Mouse (Mus musculus) heart, embryonic 16.5 days (tissue): ENCODE data around the gene Itsn2. TPM values are rescaled to one million over a fixed set of nuclear protein-coding genes. Genes with fewer than 3 reads are reported as not detected.

ENCODE experiments used
- ATAC-seq: fragments of 200-750 bp; cut with Nextera tagmentation; replicated peaks from 2 replicates; pipeline ENCODE4 v1.8.0; 2017; ENCODE audit warnings: moderate number of reproducible peaks; ENCODE audit not compliant: insufficient read depth, low FRiP score; ENCODE audit errors: extremely low read depth
- H3K27ac ChIP-seq: fragments of 300-500 bp; sonication (generic); 2 replicates; pipeline ENCODE4 v1.5.1; 2014; ENCODE audit warnings: mild to moderate bottlenecking, low read length, control low read depth, moderate library complexity
- H3K27me3 ChIP-seq: fragments of 300-500 bp; sonication (generic); 2 replicates; pipeline ENCODE4 v1.6.1; 2014; ENCODE audit warnings: low read length, mixed read lengths; ENCODE audit not compliant: control insufficient read depth, insufficient read depth
- H3K36me3 ChIP-seq: fragments of 300-500 bp; sonication (generic); 2 replicates; pipeline ENCODE4 v1.6.1; 2014; ENCODE audit not compliant: control insufficient read depth, insufficient read depth
- H3K4me1 ChIP-seq: fragments of 300-500 bp; sonication (generic); 2 replicates; pipeline ENCODE4 v1.6.1; 2014; ENCODE audit warnings: low read length, mixed read lengths; ENCODE audit not compliant: control insufficient read depth, insufficient read depth
- H3K4me2 ChIP-seq: fragments of 300-500 bp; sonication (generic); 2 replicates; pipeline ENCODE4 v1.6.1; 2014; ENCODE audit warnings: low read depth, mild to moderate bottlenecking, control low read depth, low read length
- H3K4me3 ChIP-seq: fragments of 300-500 bp; sonication (generic); 2 replicates; pipeline ENCODE4 v1.5.1; 2014; ENCODE audit warnings: mild to moderate bottlenecking, control low read depth, low read length
- H3K9ac ChIP-seq: fragments of 300-500 bp; sonication (generic); 2 replicates; pipeline ENCODE4 v1.6.1; 2014; ENCODE audit warnings: low read length, control low read depth
- H3K9me3 ChIP-seq: fragments of 300-500 bp; sonication (generic); replicated peaks from 2 replicates; pipeline ENCODE4 v1.6.1; 2016; ENCODE audit warnings: low read length; ENCODE audit not compliant: control insufficient read depth
- WGBS: fragments of 180-500 bp; shearing (Covaris S2); extraction: QIAGEN DNeasy Blood & Tissue Kit; methylation state at CpG from one replicate; pipeline ENCODE4 v1.1.7; 2014; 5-methylcytosine and 5-hydroxymethylcytosine counted together
- polyA plus RNA-seq: library from polyadenylated mRNA; unstranded; fragments of >200 nt; fragmentation: Nextera tagmentation; extraction: Ambion mirVana; gene quantifications from 2 replicates; pipeline ENCODE4 v1.2.1, GENCODE M21; 2015

Gene Itsn2
- polyA plus RNA-seq, 1 experiment from 2014 or later = 32.1 TPM

DNA sequence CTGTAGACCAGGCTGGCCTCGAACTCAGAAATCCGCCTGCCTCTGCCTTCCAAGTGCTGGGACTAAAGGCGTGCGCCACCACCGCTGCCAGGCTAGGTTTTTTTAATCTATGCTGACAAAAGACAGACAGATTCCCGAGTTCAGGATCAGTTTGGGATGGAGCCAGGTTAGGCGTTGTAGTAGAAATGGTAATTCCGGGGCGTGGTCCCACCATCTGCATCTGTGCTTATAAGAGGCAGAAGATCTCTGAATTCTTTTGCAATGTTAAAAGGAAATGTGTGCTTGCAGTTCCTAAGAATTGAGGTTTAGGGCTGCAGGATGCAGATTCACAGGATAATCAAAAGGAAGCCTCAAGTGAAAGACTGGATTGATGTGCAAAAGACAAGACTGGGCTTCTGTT is 35.5 kb upstream of the Itsn2 start:
- H3K9me3 ChIP-seq = no peaks in the 10 kb centered on the region; the same call in 1 of the 2 replicates
- no peaks in the 10 kb centered on the region for H3K27me3 ChIP-seq
- H3K36me3 ChIP-seq = no peaks in the 10 kb centered on the region
- H3K9ac ChIP-seq = no peak overlapping the region
- 82% methylated on average over 9 of the region's 9 CpGs for WGBS
- no peak overlapping the region for H3K4me3 ChIP-seq
- H3K4me1 ChIP-seq = peaks cover 25% of the 10 kb centered on the region
- ATAC-seq = no peak
- no peak overlapping the region for H3K4me2 ChIP-seq
- H3K27ac ChIP-seq = no peak overlapping the region

- Histone ChIP-seq H3K27me3 (no peaks in the 10 kb centered on the region), H3K9ac (no peak overlapping the region), H3K27ac (no peak overlapping the region), H3K36me3 (no peaks in the 10 kb centered on the region), H3K4me2 (no peak overlapping the region), H3K4me1 (peaks cover 24% of the 10 kb centered on the region), H3K4me3 (no peak overlapping the region), H3K9me3 (no peaks in the 10 kb centered on the region; the same call in 1 of the 2 replicates)
- 61% methylated on average over 3 of the region's 3 CpGs for WGBS
- ATAC-seq = no peak
Measured at GRCm38 (mm10) chr12:4557436-4557835, 35.0 kb upstream of the Itsn2 start.

GRCm38 (mm10) chr12:4558013-4558412 is 34.4 kb upstream of the Itsn2 start:
- Histone ChIP-seq H3K36me3 (no peaks in the 10 kb centered on the region), H3K4me1 (peaks cover 21% of the 10 kb centered on the region), H3K9ac (no peak overlapping the region), H3K9me3 (no peaks in the 10 kb centered on the region; the same call in 1 of the 2 replicates), H3K4me3 (no peak overlapping the region), H3K27me3 (no peaks in the 10 kb centered on the region), H3K27ac (peak overlapping the region; percentile 85), H3K4me2 (no peak overlapping the region)
- 92% methylated on average over 3 of the region's 3 CpGs for WGBS
- ATAC-seq = no peak

GRCm38 (mm10) chr12:4558475-4559279 is 33.8 kb upstream of the Itsn2 start:
- Histone ChIP-seq H3K4me2 (peak overlapping the region; percentile 14; the same call in 1 of the 2 replicates), H3K9me3 (no peaks in the 10 kb centered on the region; the same call in 1 of the 2 replicates), H3K4me3 (no peak overlapping the region), H3K4me1 (peaks cover 21% of the 10 kb centered on the region), H3K9ac (no peak overlapping the region), H3K27me3 (no peaks in the 10 kb centered on the region), H3K27ac (peak overlapping the region; percentile 85), H3K36me3 (no peaks in the 10 kb centered on the region)
- peak; percentile 91 for ATAC-seq
- WGBS = 27% methylated on average over 9 of the region's 9 CpGs

DNA sequence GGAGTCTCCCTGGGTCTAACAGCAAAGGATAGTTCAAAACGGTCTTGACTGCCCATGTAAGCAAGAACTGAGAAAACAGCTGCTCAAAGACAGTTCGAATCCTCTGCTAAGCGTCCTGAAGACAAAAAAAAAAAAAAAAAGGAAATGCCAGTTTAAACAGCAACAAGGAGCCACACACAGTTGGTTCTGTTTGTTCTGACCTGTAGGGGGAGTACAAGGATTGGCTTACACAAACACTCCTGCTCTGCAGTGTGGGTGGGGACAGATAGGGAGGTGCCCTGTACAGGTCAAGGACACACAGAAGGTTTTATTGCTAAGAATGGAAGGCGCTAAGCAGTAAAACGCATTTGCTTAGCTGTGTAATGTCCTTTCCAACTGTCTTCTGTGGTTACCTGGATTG is 20.6 kb upstream of the Itsn2 start:
- no peak overlapping the region for H3K9ac ChIP-seq
- no peak overlapping the region for H3K4me3 ChIP-seq
- no peaks in the 10 kb centered on the region for H3K4me1 ChIP-seq
- ATAC-seq = no peak; the same call in 1 of the 2 replicates
- no peaks in the 10 kb centered on the region for H3K9me3 ChIP-seq
- no peak overlapping the region for H3K27ac ChIP-seq
- no peaks in the 10 kb centered on the region for H3K36me3 ChIP-seq
- 36% methylated on average over 5 of the region's 5 CpGs for WGBS
- H3K4me2 ChIP-seq = no peak overlapping the region
- H3K27me3 ChIP-seq = no peaks in the 10 kb centered on the region

DNA sequence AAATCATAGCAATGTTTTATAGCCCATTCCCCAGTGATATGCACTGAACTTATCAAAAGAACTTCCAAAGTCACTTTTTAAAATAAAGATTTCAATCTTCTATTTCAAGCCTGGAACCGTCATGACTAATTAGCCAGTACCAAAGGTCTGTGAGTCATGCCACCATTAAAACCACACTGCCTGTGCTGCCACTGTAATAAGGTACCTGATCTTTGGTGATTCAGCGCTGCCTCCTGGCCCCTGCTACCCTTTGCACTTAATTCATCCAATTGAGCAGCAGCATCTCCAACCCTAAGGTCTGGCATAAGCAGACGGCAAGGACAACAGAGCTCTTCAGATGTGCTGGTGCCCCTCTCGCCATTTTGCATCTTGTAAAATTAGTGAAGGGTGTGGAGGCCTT is 18.4 kb upstream of the Itsn2 start:
- Histone ChIP-seq H3K4me3 (no peak overlapping the region), H3K27ac (no peak overlapping the region), H3K4me1 (no peaks in the 10 kb centered on the region), H3K9ac (no peak overlapping the region), H3K9me3 (no peaks in the 10 kb centered on the region), H3K4me2 (no peak overlapping the region), H3K27me3 (no peaks in the 10 kb centered on the region), H3K36me3 (no peaks in the 10 kb centered on the region)
- no peak for ATAC-seq
- WGBS = 84% methylated on average over 4 of the region's 4 CpGs

GRCm38 (mm10) chr12:4582326-4582725 is 10.1 kb upstream of the Itsn2 start:
- Histone ChIP-seq H3K27ac (no peak overlapping the region), H3K36me3 (no peaks in the 10 kb centered on the region), H3K27me3 (no peaks in the 10 kb centered on the region), H3K4me3 (no peak overlapping the region), H3K9ac (no peak overlapping the region), H3K4me1 (no peaks in the 10 kb centered on the region), H3K4me2 (no peak overlapping the region), H3K9me3 (no peaks in the 10 kb centered on the region)
- no peak for ATAC-seq

DNA sequence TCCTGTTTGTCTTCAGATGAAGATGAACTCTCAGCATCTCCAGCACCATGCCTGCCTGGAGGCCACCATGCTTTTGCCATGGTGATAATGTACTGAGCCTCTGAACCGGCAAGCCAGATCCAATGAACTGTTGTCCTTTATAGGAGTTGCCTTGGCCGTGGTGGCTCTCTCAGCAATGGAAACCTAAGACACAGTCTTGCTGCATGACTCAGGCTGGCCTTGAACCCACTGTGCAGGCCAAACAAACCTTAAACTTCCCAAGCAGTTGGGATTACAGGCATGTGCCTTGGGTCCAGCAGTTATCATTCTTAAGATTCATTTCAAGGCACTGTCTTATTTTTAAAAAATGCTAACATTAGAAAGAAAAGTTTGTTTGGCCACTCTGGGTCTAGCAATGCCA is 4.6 kb upstream of the Itsn2 start:
- no peak overlapping the region for H3K4me3 ChIP-seq
- H3K27ac ChIP-seq = no peak overlapping the region
- H3K9ac ChIP-seq = no peak overlapping the region
- no peak for ATAC-seq
- H3K9me3 ChIP-seq = no peaks in the 10 kb centered on the region
- peaks cover 5% of the 10 kb centered on the region for H3K4me1 ChIP-seq
- no peaks in the 10 kb centered on the region for H3K27me3 ChIP-seq
- WGBS = 79% methylated on average over 2 of the region's 2 CpGs
- H3K4me2 ChIP-seq = no peak overlapping the region
- H3K36me3 ChIP-seq = no peaks in the 10 kb centered on the region

GRCm38 (mm10) chr12:4588603-4589002 is 3.8 kb upstream of the Itsn2 start:
- H3K36me3 ChIP-seq = no peaks in the 10 kb centered on the region
- H3K4me3 ChIP-seq = no peak overlapping the region
- H3K27me3 ChIP-seq = no peaks in the 10 kb centered on the region
- H3K4me1 ChIP-seq = peaks cover 5% of the 10 kb centered on the region
- no peaks in the 10 kb centered on the region for H3K9me3 ChIP-seq
- no peak for ATAC-seq
- WGBS = 41% methylated on average over 3 of the region's 3 CpGs
- H3K27ac ChIP-seq = no peak overlapping the region
- H3K4me2 ChIP-seq = no peak overlapping the region
- H3K9ac ChIP-seq = no peak overlapping the region
